Mouse (Mus musculus): ENCODE data around the gene Fuca1. TPM values are rescaled to one million over a fixed set of nuclear protein-coding genes. Genes with fewer than 3 reads are reported as not detected.
A peak's percentile ranks its signal among the peaks of the same experiment; 100 is the strongest.

The Fuca1 gene
- 145 and 165 TPM in 2 replicates for polyA plus RNA-seq (2012; rRNA removed)

DNA sequence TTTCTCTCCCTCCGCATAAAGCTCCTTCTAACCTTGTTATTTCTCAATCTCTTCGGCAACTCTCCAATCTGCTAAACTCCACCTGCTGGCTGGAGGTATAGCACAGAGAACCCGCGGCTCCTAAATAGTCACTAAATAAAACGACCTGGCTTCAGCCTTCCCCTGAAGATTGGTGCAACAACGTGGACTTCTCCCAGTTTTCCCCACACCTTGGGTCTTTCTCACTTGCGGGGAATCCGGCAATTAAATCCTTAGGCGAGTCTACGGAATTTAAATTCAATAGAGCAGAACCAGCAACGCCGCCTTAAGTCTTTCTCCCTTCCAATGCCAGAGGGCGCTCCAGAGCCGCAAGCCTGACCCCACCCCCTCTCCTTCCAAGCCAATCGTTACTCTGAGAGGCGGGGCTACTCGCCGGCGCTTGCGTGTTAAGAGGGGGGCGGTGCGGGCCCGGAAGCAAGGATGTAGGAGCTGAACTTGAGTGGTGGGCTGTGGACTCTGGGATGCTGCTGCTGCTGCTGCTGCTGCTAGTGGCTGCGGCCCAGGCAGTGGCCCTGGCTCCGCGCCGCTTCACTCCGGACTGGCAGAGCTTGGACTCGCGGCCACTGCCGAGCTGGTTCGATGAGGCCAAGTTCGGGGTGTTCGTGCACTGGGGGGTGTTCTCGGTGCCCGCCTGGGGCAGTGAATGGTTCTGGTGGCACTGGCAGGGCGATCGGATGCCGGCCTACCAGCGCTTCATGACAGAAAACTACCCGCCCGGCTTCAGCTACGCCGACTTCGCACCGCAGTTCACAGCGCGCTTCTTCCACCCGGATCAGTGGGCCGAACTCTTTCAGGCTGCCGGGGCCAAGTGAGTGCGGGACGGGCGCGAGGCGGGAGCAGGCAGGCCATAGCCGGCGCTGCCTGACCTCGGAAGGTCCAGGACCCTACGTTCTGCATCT is at the start of gene Fuca1:
Fuca1 (plus strand) TSS at position 432 of the 938 bp plus-strand sequence.
- DNase-seq (ENCODE audit: low read depth, low spot score), result peak; percentile 93
- WGBS, result under 1% methylated on average over 60 of the region's 60 CpGs

GRCm38 (mm10) chr4:135872015-135872414 is 48.5 kb upstream of the Fuca1 start:
- 10% methylated on average over 3 of the region's 3 CpGs for WGBS
- no peak for DNase-seq (ENCODE audit: low read depth, low spot score)

DNA sequence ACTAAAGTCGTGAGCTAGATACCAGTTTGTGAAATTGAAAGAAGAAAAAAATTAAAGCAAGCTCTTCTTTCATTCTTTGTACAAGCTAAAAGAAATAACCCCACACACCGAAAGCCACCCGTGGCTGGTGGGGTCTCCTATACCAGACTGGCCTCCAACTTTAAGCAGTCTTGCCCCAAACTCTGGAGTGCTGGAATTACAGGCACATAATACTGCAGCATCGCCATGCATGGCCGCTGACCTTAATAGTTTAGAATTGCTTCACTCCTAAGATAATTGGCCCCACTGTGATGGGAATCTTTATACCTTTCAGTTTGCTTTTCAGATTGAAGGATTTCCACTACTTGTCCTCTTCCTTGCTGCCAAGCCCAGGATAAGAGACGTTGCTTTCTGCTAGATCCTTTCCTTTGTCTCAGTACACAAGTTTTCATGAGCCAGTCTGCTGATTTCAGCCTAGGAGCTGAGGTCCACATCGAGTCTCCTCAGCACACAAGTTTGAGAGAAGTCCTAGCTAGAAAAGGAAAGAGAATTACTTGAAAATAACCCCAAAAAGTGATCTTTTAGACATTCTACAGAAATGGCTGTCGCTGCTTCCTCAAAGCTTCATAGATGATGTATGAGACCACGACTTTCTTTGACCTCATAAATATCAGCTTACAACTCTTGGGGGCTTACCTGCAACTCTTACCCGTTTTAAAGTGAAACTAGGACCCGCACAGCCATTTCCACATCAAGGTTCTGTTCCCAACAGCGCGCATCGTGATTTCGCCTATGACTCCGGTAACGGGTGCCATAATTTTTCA is 47.7 kb upstream of the Fuca1 start:
- 1% methylated on average over 17 of the region's 17 CpGs for WGBS
- no peak for DNase-seq (ENCODE audit: low read depth, low spot score)

DNA sequence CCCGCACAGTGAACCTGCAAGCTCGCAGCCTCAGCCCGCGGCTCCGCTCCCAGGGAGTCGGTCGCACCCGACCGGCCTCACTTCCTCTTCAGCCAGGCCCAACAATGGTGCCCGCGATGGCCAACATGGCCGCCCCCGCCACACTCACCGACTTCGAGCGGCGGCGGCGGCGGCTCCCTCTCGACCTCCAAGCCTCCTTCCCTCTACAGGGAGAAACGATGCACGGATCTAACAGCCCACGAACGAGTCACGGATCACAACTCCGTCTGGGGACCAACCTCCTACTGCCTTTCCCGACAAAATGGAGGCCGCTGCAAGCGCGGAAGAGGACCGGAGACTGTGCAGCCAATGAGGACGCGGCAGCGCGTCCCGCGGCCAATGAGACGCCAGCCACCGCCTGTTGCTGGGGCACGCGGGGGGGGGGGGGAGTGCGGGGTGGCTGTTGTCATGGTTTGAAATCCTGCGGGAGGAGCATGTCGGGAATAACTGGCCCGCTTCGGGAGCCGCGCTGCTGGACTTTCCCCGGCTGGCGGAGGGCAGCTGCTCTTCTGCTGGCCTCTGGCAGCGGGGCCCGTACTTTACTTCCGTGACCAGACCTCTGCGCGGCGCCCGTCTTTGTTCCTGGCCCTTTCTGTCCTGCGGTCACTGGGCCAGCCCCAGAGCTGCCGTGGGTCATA is 46.9 kb upstream of the Fuca1 start, which contains the start of gene Pnrc2:
Pnrc2 (minus strand) TSS at position 325 of the 677 bp plus-strand sequence.
- peak; percentile 67 for DNase-seq (ENCODE audit: low read depth, low spot score)
- under 1% methylated on average over 59 of the region's 60 CpGs for WGBS

- DNase-seq (ENCODE audit: low read depth, low spot score), result no peak
- WGBS, result 80% methylated on average over 10 of the region's 10 CpGs
These were observed 45.7 kb upstream of the Fuca1 start for GRCm38 (mm10) chr4:135874564-135875535.

GRCm38 (mm10) chr4:135875546-135875945 is 45.0 kb upstream of the Fuca1 start:
- no peak for DNase-seq (ENCODE audit: low read depth, low spot score)
- 57% methylated on average over 7 of the region's 7 CpGs for WGBS

DNA sequence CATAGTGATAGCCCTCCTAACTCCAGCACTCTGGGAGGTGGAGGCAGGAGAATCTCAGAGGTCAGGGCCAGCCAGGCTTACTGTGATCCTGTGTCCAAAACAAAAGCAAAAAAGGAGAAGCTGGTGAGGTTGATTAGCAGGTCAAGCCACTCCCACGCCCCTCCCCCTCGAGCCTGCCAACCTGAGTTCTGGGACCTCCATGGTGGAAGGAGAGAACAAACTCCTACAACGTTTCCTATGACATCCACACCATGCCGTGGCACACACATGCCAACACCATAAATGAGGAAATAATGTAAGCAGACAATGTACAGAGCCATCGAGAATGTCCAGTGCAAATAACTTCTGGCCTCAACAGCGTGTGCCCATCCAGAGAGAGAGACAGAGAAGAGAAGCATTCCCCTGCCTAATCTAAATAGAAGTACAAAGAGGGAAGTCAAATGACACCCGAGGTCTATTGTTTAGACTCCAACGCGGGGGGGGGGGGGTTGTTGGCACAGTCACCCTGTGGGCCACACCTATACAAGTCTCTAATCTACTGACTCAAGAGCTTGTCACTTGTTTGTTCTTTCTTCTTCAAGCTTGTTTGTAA is 44.4 kb upstream of the Fuca1 start:
- DNase-seq (ENCODE audit: low read depth, low spot score), result no peak
- WGBS, result 2% methylated on average over 9 of the region's 9 CpGs

GRCm38 (mm10) chr4:135876583-135877020 is 43.9 kb upstream of the Fuca1 start:
- no peak for DNase-seq (ENCODE audit: low read depth, low spot score)
- WGBS, result under 1% methylated on average over 16 of the region's 16 CpGs

GRCm38 (mm10) chr4:135877742-135878141 is 42.8 kb upstream of the Fuca1 start:
- WGBS, result 28% methylated on average over 2 of the region's 2 CpGs
- no peak for DNase-seq (ENCODE audit: low read depth, low spot score)

- 68% methylated on average over 6 of the region's 6 CpGs for WGBS
- no peak for DNase-seq (ENCODE audit: low read depth, low spot score)
These were observed 41.5 kb upstream of the Fuca1 start for GRCm38 (mm10) chr4:135879021-135879420.

DNA sequence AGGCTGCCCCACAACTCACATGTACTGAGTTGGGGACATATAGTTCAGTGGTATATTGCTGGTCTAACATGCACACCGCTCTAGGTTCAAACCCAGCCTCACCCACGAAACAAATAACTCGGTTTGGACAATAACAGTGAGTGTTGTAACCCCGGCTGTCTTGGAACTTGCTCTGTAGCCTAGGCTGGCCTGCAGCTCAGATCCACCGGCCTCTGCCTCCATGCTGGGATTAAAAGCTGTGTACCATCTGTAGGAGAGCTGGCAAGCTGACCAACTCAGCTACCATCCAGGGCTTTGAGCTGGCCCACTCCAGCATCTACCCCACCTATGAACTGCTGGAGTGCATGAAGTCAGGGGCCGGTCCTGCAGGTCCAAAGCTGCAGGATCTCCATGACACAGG is 40.5 kb upstream of the Fuca1 start:
- DNase-seq (ENCODE audit: low read depth, low spot score), result no peak
- WGBS, result 86% methylated on average over 6 of the region's 6 CpGs

GRCm38 (mm10) chr4:135880576-135880975 is 40.0 kb upstream of the Fuca1 start:
- no peak for DNase-seq (ENCODE audit: low read depth, low spot score)
- WGBS, result 94% methylated on average over 10 of the region's 10 CpGs

DNA sequence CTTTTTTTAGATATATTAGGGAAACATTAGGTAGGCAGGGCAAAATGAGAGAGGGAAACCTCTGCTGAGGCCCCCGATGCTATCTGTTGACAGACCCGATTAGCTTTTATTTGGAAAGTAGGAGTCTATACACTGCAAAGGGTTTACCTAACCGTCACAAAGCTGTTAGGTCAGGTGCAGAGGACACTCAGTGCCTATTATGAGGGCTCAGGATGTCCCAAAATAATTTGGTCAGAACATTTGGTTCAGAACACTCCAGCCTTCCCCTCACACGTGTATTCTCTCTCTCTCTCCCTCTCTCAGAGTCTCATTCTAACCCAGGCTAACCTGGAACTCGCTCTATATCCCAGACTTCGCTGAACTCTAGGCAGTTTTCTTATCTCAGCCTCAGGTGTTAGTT is 38.5 kb upstream of the Fuca1 start:
- 70% methylated on average over 6 of the region's 6 CpGs for WGBS

DNA sequence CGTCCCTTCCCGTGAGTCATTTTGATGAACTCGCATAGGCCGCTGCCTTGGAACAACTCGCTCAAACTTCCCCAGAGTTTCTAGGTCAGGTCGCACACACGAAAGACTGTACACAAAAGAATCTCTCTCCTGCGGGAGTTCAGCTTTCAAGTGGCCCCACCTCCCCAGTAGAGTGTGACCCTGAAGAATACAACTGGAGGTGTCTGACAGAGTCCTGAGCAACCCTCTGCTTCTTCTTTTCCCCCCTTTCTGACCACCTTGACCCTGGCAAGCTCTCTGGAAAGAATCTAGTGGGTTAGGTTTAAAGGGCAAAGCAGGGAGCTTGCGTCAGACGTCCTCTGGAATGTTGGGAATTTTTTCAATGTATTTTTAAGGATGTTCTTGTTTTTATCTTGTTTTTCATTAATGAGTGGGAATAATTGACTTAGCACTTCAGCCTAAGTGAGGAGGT is 37.1 kb upstream of the Fuca1 start:
- WGBS, result 40% methylated on average over 10 of the region's 10 CpGs
- DNase-seq (ENCODE audit: low read depth, low spot score), result no peak

More for the DNA sequence above, 38.5 kb upstream of the Fuca1 start:
- no peak for DNase-seq (ENCODE audit: low read depth, low spot score)

- DNase-seq (ENCODE audit: low read depth, low spot score), result no peak
These were observed 36.5 kb upstream of the Fuca1 start for GRCm38 (mm10) chr4:135883881-135884516.

DNA sequence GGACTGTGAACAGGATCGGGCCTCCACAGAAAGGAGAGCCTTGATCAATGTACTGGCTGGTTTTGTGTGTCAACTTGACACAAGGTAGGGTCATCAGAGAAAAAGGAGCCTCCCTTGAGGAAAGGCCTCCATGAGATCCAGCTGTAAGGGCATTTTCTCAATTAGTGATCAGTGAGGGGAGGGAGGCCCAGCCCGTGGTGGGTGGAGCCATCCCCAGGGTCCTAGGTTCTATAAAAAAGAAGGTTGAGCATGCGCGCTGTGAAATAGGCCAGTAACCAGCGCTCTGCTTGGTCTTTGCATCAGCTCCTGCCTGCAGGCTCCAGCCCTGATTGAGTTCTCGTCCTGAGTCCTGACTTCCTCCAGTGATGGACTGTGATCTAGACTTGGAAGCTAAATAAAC is 36.0 kb upstream of the Fuca1 start:
- no peak for DNase-seq (ENCODE audit: low read depth, low spot score)
- WGBS, result 84% methylated on average over 6 of the region's 6 CpGs

More at GRCm38 (mm10) chr4:135883881-135884516, 36.5 kb upstream of the Fuca1 start:
- WGBS, result 74% methylated on average over 7 of the region's 7 CpGs

DNA sequence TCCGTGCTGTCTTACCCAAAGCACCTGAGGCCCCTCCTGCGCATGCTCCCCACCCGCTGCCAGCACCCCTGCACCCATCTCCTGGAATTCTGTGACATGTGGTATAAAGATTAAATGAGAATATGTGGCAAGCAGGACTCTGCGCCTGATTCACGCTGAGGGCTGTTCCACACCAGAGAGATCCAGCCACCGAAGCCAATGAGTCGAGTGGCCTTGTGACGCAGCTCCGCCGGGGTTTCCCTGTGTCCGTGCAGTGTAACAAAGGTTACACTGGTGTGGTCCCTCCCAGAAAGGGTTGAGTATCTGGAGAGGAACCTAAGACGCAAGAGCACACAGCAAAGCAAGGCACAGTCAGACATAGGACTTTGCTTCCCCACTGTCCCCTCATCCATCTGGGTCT is 34.9 kb upstream of the Fuca1 start:
- no peak for DNase-seq (ENCODE audit: low read depth, low spot score)

GRCm38 (mm10) chr4:135886184-135886583 is 34.4 kb upstream of the Fuca1 start:
- no peak for DNase-seq (ENCODE audit: low read depth, low spot score)
- 86% methylated on average over 4 of the region's 4 CpGs for WGBS

More for the DNA sequence above, 34.9 kb upstream of the Fuca1 start:
- WGBS, result 86% methylated on average over 12 of the region's 12 CpGs

Measured in large intestine, adult 2 months (tissue).